Mouse (Mus musculus): ENCODE measurements at regions not wholly inside any gene's neighbourhood (a gene's known extent, or its start where the extent isn't known, plus 50 kb on each side); places are given as distances from the start of the nearest gene placed in this dataset.
"Not testable (repeated sequence)": the region's sequence is repeated elsewhere in the genome, so short reads cannot be mapped to it uniquely, and the experiment has no call there.

DNA sequence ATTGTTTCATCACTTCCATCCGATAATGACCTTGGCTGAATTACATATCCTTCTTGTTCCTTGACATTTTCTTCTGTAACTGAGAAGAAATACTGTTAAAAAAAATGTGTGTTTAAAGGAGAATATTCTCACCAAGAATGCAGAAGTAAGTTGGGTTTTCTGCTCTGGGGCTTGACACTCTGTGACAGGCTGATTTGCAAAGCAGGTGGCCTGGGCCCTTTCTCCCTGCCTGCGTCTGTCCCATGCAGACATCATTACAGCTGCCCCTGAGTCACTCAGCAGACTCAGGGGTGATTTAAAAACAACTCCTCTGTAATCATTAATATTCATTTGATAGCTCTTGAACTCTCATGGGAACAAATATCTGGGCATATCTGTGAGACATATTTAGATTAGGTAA, 229.4 kb upstream of the Synpr start:
- Histone ChIP-seq H3K9me3 (no peaks in the 10 kb centered on the region), H3K4me2 (no peak overlapping the region), H3K27me3 (no peaks in the 10 kb centered on the region), H3K27ac (no peak overlapping the region), H3K4me3 (replicated peaks) (no peak overlapping the region), H3K4me1 (no peaks in the 10 kb centered on the region), H3K36me3 (replicated peaks) (no peaks in the 10 kb centered on the region), H3K9ac (no peak overlapping the region)
- WGBS: 74% methylated on average over 2 of the region's 2 CpGs
- no peak for ATAC-seq (ENCODE audit: low FRiP score)

- not testable (repeated sequence) for H3K9me3 ChIP-seq; ATAC-seq (ENCODE audit: low FRiP score); H3K4me3 ChIP-seq (replicated peaks); H3K27me3 ChIP-seq; H3K4me1 ChIP-seq; H3K9ac ChIP-seq; H3K27ac ChIP-seq; H3K36me3 ChIP-seq (replicated peaks); H3K4me2 ChIP-seq
- 42% methylated on average over 3 of the region's 3 CpGs for WGBS
Observed at GRCm38 (mm10) chr14:13042536-13042935, 219.7 kb upstream of the Cadps start.

GRCm38 (mm10) chr14:13041741-13042140, 218.9 kb upstream of the Cadps start:
- ATAC-seq (ENCODE audit: low FRiP score): no peak
- H3K4me1 ChIP-seq: no peaks in the 10 kb centered on the region
- H3K9ac ChIP-seq: no peak overlapping the region
- H3K4me3 ChIP-seq (replicated peaks): no peak overlapping the region
- H3K4me2 ChIP-seq: no peak overlapping the region
- no peaks in the 10 kb centered on the region for H3K9me3 ChIP-seq
- H3K27ac ChIP-seq: no peak overlapping the region
- no peaks in the 10 kb centered on the region for H3K27me3 ChIP-seq
- H3K36me3 ChIP-seq (replicated peaks): no peaks in the 10 kb centered on the region
- WGBS: 61% methylated on average over 1 of the region's 1 CpGs

- Histone ChIP-seq H3K4me1 (no peaks in the 10 kb centered on the region), H3K27ac (no peak overlapping the region), H3K9me3 (no peaks in the 10 kb centered on the region), H3K9ac (no peak overlapping the region), H3K4me2 (no peak overlapping the region), H3K27me3 (no peaks in the 10 kb centered on the region), H3K4me3 (replicated peaks) (no peak overlapping the region), H3K36me3 (replicated peaks) (no peaks in the 10 kb centered on the region)
- WGBS: 79% methylated on average over 2 of the region's 2 CpGs
- no peak for ATAC-seq (ENCODE audit: low FRiP score)
Observed at GRCm38 (mm10) chr14:13040176-13040575, 217.3 kb upstream of the Cadps start.

GRCm38 (mm10) chr14:13037426-13037825, 214.5 kb upstream of the Cadps start:
- no peak overlapping the region for H3K9ac ChIP-seq
- no peak overlapping the region for H3K4me3 ChIP-seq (replicated peaks)
- H3K36me3 ChIP-seq (replicated peaks): no peaks in the 10 kb centered on the region
- 92% methylated on average over 2 of the region's 2 CpGs for WGBS
- no peaks in the 10 kb centered on the region for H3K4me1 ChIP-seq
- H3K9me3 ChIP-seq: no peaks in the 10 kb centered on the region
- H3K27me3 ChIP-seq: no peaks in the 10 kb centered on the region
- H3K27ac ChIP-seq: no peak overlapping the region
- no peak for ATAC-seq (ENCODE audit: low FRiP score)
- H3K4me2 ChIP-seq: no peak overlapping the region

GRCm38 (mm10) chr14:13029794-13030193, 206.9 kb upstream of the Cadps start:
- H3K4me2 ChIP-seq: no peak overlapping the region

DNA sequence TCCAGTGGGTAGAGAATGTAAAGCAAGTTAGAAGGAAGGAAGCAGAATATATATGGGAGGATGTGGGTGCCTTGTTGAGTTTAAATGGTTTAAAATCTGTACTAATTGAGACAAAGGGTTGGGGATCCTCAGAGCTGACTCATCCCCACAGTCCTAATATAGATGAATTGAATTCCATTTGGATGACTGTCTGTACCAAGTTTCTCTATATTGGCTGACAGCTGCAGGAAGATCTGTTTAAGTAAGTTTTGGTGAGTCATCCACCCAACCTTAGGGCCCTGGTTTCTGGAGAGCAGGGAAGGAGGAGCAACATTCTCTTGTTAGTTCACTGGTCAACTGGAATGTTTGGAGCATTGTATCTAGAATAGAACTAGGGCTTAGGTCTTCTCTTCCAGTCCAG, 199.9 kb upstream of the Cadps start:
- H3K4me2 ChIP-seq: no peak overlapping the region
- H3K9me3 ChIP-seq: no peaks in the 10 kb centered on the region
- no peaks in the 10 kb centered on the region for H3K36me3 ChIP-seq (replicated peaks)
- no peaks in the 10 kb centered on the region for H3K4me1 ChIP-seq
- no peaks in the 10 kb centered on the region for H3K27me3 ChIP-seq
- H3K4me3 ChIP-seq (replicated peaks): no peak overlapping the region
- ATAC-seq (ENCODE audit: low FRiP score): no peak
- no peak overlapping the region for H3K27ac ChIP-seq
- no peak overlapping the region for H3K9ac ChIP-seq

More at GRCm38 (mm10) chr14:13029794-13030193, 206.9 kb upstream of the Cadps start:
- Histone ChIP-seq H3K9me3 (no peaks in the 10 kb centered on the region), H3K27ac (no peak overlapping the region), H3K36me3 (replicated peaks) (no peaks in the 10 kb centered on the region), H3K4me3 (replicated peaks) (no peak overlapping the region), H3K9ac (no peak overlapping the region), H3K27me3 (no peaks in the 10 kb centered on the region), H3K4me1 (no peaks in the 10 kb centered on the region)
- 80% methylated on average over 2 of the region's 2 CpGs for WGBS
- no peak for ATAC-seq (ENCODE audit: low FRiP score)

DNA sequence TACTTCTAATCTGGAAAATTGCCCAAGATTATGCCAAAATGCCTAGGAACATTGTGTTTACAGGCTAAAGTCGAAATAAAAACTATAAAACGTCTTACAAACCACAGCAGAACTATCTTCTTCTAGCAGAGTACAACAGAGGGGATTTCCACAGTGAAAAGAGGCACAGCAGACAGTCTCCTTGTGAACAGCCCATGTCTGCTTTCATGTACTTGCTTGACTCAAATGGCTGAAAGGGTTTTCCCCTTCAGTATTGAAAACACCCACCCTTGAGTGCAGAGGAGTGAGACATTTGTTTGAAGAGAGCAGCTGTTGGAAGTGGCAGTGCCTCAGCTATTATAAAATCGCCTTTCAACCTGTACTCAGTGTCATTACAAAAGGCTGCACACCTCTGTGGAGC, 188.2 kb upstream of the Cadps start:
- no peaks in the 10 kb centered on the region for H3K27me3 ChIP-seq
- WGBS: 64% methylated on average over 3 of the region's 3 CpGs
- H3K27ac ChIP-seq: no peak overlapping the region
- H3K4me2 ChIP-seq: no peak overlapping the region
- H3K9me3 ChIP-seq: no peaks in the 10 kb centered on the region
- H3K9ac ChIP-seq: no peak overlapping the region
- H3K4me3 ChIP-seq (replicated peaks): no peak overlapping the region
- no peak for ATAC-seq (ENCODE audit: low FRiP score)
- no peaks in the 10 kb centered on the region for H3K4me1 ChIP-seq
- no peaks in the 10 kb centered on the region for H3K36me3 ChIP-seq (replicated peaks)

- H3K27ac ChIP-seq: no peak overlapping the region
- no peaks in the 10 kb centered on the region for H3K4me1 ChIP-seq
- H3K4me3 ChIP-seq (replicated peaks): no peak overlapping the region
- H3K36me3 ChIP-seq (replicated peaks): no peaks in the 10 kb centered on the region
- H3K27me3 ChIP-seq: no peaks in the 10 kb centered on the region
- no peak for ATAC-seq (ENCODE audit: low FRiP score)
- WGBS: 77% methylated on average over 1 of the region's 1 CpGs
- no peak overlapping the region for H3K9ac ChIP-seq
- no peak overlapping the region for H3K4me2 ChIP-seq
- H3K9me3 ChIP-seq: no peaks in the 10 kb centered on the region
Observed at GRCm38 (mm10) chr14:13000997-13001699, 178.3 kb upstream of the Cadps start.

DNA sequence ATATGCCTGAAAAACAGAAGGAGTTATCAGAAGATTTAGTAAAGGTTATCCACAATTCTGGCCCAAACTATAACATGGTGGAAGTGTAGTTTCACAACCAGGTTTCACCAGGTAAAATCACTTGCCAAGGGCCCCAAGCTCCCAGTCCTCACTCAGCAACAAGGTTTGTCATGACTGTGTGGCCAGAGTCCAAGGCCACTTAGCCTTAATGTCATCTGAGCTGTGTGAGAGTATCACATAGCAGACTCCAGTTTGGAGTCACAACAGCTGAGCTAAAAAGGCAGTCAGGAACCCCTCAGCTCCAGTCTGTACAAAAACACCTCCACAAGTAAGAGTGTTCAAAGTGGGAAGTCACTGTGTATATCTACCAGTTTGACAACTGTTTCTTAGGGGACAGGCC, 156.5 kb upstream of the Cadps start:
- H3K27me3 ChIP-seq: no peaks in the 10 kb centered on the region
- no peak overlapping the region for H3K4me3 ChIP-seq (replicated peaks)
- ATAC-seq (ENCODE audit: low FRiP score): no peak
- no peak overlapping the region for H3K27ac ChIP-seq
- H3K36me3 ChIP-seq (replicated peaks): no peaks in the 10 kb centered on the region
- H3K4me1 ChIP-seq: no peaks in the 10 kb centered on the region
- H3K9ac ChIP-seq: no peak overlapping the region
- H3K9me3 ChIP-seq: no peaks in the 10 kb centered on the region
- H3K4me2 ChIP-seq: no peak overlapping the region

DNA sequence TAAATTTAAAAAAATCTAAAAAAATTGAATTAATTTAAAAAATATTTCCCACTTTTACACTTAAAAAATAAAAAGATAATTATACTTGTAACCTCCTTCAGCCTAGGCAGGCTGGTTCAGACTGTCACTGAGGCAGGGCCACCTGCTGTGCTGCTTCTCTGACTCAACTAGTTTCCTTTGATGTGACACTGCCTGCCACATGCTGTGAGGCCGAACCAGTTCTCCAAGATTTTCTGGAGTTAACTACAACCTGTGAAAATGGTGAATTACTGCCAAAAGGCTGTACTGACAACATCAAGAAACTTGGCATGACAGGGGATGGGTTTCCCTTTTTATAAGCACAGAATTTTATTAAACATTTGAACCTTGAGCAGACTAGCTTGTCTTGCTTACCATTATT, 143.6 kb upstream of the Cadps start:
- no peak overlapping the region for H3K9ac ChIP-seq
- H3K4me2 ChIP-seq: no peak overlapping the region
- WGBS: 17% methylated on average over 1 of the region's 1 CpGs
- ATAC-seq (ENCODE audit: low FRiP score): no peak
- H3K4me1 ChIP-seq: no peaks in the 10 kb centered on the region
- H3K4me3 ChIP-seq (replicated peaks): no peak overlapping the region
- H3K36me3 ChIP-seq (replicated peaks): no peaks in the 10 kb centered on the region
- H3K27me3 ChIP-seq: no peaks in the 10 kb centered on the region
- H3K9me3 ChIP-seq: no peaks in the 10 kb centered on the region
- no peak overlapping the region for H3K27ac ChIP-seq

GRCm38 (mm10) chr14:12957896-12958295, 135.0 kb upstream of the Cadps start:
- H3K4me3 ChIP-seq (replicated peaks); ATAC-seq (ENCODE audit: low FRiP score); H3K27me3 ChIP-seq; H3K9ac ChIP-seq; H3K27ac ChIP-seq; H3K4me1 ChIP-seq; H3K4me2 ChIP-seq; H3K36me3 ChIP-seq (replicated peaks); H3K9me3 ChIP-seq: not testable (repeated sequence)
- WGBS: 74% methylated on average over 2 of the region's 2 CpGs

DNA sequence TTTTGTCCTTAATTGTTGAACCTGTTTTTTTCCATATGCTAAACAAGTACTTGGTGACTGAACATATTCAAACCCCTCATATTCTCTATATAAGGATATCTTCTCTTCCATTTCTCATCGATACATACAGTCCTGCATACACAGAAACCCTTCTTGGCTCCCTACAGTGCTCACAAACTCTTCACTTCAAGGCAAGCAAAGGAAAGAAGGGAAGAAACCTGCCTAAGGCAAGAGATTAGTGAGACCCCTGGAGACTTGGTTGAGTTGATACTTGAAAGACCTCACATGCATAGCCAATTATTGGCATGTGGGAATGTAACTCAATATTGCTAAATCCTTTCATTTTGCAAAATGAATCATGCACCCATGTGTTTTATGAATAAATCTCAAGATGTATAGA, 128.0 kb upstream of the Cadps start:
- no peaks in the 10 kb centered on the region for H3K9me3 ChIP-seq
- 79% methylated on average over 1 of the region's 1 CpGs for WGBS
- H3K4me2 ChIP-seq: no peak overlapping the region
- no peaks in the 10 kb centered on the region for H3K36me3 ChIP-seq (replicated peaks)
- ATAC-seq (ENCODE audit: low FRiP score): no peak
- H3K4me3 ChIP-seq (replicated peaks): no peak overlapping the region
- H3K27ac ChIP-seq: no peak overlapping the region
- no peak overlapping the region for H3K9ac ChIP-seq
- H3K4me1 ChIP-seq: no peaks in the 10 kb centered on the region
- H3K27me3 ChIP-seq: no peaks in the 10 kb centered on the region

Measured in forebrain, embryonic 12.5 days (tissue).